Mouse (Mus musculus) intestine, embryonic 15.5 days (tissue): ENCODE data around the gene Abcg4. TPM values are rescaled to one million over a fixed set of nuclear protein-coding genes. Genes with fewer than 3 reads are reported as not detected.
A peak's percentile ranks its signal among the peaks of the same experiment; 100 is the strongest.

ENCODE experiments used
- ATAC-seq: fragments of 200-750 bp; cut with Nextera tagmentation; 2 replicates; pipeline ENCODE4 v1.8.0; 2017; ENCODE audit warnings: moderate TSS enrichment, moderate library complexity
- H3K27ac ChIP-seq: fragments of 300-500 bp; sonication (generic); 2 replicates; pipeline ENCODE4 v1.5.1; 2015; ENCODE audit warnings: mild to moderate bottlenecking, inconsistent platforms
- H3K27me3 ChIP-seq: fragments of 300-500 bp; sonication (generic); replicated peaks from 2 replicates; pipeline ENCODE4 v1.6.1; 2015; ENCODE audit warnings: inconsistent platforms
- H3K36me3 ChIP-seq: fragments of 300-500 bp; sonication (generic); 2 replicates; pipeline ENCODE4 v1.6.1; 2015; ENCODE audit warnings: inconsistent platforms
- H3K4me1 ChIP-seq: fragments of 300-500 bp; sonication (generic); replicated peaks from 2 replicates; pipeline ENCODE4 v1.6.1; 2015; ENCODE audit warnings: inconsistent platforms
- H3K4me2 ChIP-seq: fragments of 300-500 bp; sonication (generic); replicated peaks from 2 replicates; pipeline ENCODE4 v1.6.1; 2015; ENCODE audit warnings: mild to moderate bottlenecking, inconsistent platforms
- H3K4me3 ChIP-seq: fragments of 300-500 bp; sonication (generic); replicated peaks from 2 replicates; pipeline ENCODE4 v1.5.1; 2015; ENCODE audit warnings: inconsistent platforms
- H3K9ac ChIP-seq: fragments of 300-500 bp; sonication (generic); 2 replicates; pipeline ENCODE4 v1.6.1; 2015; ENCODE audit warnings: inconsistent platforms
- H3K9me3 ChIP-seq: fragments of 300-500 bp; sonication (generic); 2 replicates; pipeline ENCODE4 v1.6.1; 2016; ENCODE audit warnings: inconsistent platforms
- WGBS: fragments of 180-500 bp; shearing (Covaris S2); methylation state at CpG from one replicate; pipeline ENCODE4 v1.1.7; 2015; 5-methylcytosine and 5-hydroxymethylcytosine counted together
- polyA plus RNA-seq: library from polyadenylated mRNA; unstranded; fragments of >200 nt; fragmentation: Nextera tagmentation; extraction: Ambion mirVana; gene quantifications from 2 replicates; pipeline ENCODE4 v1.2.1, GENCODE M21; 2015

Abcg4 gene
- polyA plus RNA-seq, 1 experiment from 2014 or later, result 2.5 TPM

DNA sequence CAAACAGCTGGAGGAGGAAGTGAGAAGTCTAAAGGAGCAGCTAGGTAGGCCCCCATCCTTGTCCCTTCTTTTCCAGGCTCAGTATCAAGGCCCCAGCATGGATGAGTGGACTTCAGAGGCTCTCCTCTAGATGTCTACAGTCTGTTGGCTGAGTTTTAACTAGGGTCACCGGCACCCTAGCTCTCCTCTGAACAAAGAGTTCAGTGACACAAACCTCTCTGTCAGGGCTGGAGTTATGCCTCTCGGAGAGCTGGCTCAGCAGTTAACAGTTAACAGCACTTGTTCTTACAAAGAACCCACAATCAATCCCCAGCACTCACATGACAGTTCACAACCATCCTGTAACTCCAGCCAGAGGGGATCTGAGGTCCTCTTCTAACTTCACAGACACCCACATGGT, 44.8 kb downstream of the Abcg4 start:
- 50% methylated on average over 2 of the region's 2 CpGs for WGBS
- H3K27me3 ChIP-seq, result no peaks in the 10 kb centered on the region
- no peaks in the 10 kb centered on the region for H3K4me1 ChIP-seq
- H3K9me3 ChIP-seq, result no peaks in the 10 kb centered on the region
- H3K9ac ChIP-seq, result no peak overlapping the region
- no peak overlapping the region for H3K4me2 ChIP-seq
- no peak overlapping the region for H3K27ac ChIP-seq
- H3K36me3 ChIP-seq, result no peaks in the 10 kb centered on the region
- no peak overlapping the region for H3K4me3 ChIP-seq
- no peak for ATAC-seq

DNA sequence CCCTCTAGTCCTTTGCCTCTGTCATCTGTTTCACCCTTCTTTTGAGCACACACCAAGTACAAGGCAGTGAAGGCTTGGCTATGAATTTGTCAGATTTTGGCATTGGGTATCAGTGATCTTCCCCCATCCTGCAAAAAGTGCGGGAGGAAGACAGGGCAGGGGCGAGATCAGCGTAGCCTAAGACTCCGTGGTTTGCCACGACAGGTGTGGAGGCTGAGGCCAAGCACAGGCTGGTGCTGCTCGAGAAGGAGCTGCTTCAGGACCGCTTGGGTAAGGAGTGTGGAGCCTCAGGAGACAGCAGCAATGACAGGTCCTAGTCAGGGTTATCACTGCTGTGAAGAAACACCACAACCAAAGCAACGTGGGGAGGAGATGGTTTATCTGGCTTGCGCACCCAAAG, 47.0 kb downstream of the Abcg4 start:
- Histone ChIP-seq H3K4me3 (no peak overlapping the region), H3K27ac (no peak overlapping the region), H3K9ac (no peak overlapping the region), H3K4me1 (no peaks in the 10 kb centered on the region), H3K36me3 (no peaks in the 10 kb centered on the region), H3K9me3 (no peaks in the 10 kb centered on the region), H3K27me3 (no peaks in the 10 kb centered on the region), H3K4me2 (no peak overlapping the region)
- ATAC-seq, result no peak
- 68% methylated on average over 9 of the region's 9 CpGs for WGBS

DNA sequence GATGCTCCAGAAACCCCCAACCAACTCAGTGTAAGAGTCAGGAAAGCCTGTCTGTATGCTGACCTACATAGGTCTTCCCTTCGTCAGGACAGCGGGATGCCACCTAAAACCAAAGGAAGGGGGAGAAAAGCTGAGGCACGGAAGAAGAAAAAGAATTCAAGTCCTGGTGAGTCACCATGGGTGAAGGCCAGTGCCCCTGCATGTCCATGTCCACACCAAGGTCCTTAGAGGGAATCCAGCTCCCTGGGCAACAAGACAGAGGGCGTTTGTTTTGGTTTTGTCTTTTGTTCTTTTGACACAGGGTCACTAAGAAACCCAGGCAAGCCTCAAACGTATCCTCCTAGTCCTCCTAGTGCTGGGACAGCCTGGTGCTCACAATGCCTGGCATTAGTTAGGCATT, 47.5 kb downstream of the Abcg4 start:
- H3K27me3 ChIP-seq, result no peaks in the 10 kb centered on the region
- no peaks in the 10 kb centered on the region for H3K9me3 ChIP-seq
- no peak overlapping the region for H3K9ac ChIP-seq
- ATAC-seq, result no peak
- no peak overlapping the region for H3K4me3 ChIP-seq
- 62% methylated on average over 5 of the region's 5 CpGs for WGBS
- H3K27ac ChIP-seq, result no peak overlapping the region
- H3K4me2 ChIP-seq, result no peak overlapping the region
- no peaks in the 10 kb centered on the region for H3K36me3 ChIP-seq
- no peaks in the 10 kb centered on the region for H3K4me1 ChIP-seq

DNA sequence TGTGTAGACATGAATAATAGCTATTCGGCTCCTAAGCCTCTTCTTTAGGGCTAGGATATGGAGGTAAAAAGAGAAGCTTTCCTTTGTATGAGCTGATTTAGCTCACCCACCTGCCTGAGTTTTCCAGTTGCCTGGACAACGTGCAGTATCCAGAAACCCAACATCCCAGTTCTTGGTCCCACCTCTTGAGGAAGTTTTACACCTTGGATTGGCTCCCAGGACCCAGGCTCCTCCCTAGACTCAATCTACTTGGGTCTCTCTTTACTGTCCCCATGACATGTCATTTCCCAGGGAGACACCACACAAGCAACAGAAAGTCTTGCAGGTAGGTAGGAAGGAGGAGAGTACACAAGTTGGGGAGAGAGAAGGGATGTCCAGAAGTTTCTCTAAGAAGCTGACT, 48.0 kb downstream of the Abcg4 start, which contains the start of gene Ccdc153:
TSS of gene Ccdc153 (plus strand) at position 278 of the 400 bp plus-strand sequence.
- Histone ChIP-seq H3K9me3 (no peaks in the 10 kb centered on the region), H3K27ac (no peak within 1 kb of the TSS), H3K27me3 (no peaks in the 10 kb centered on the region), H3K4me3 (no peak within 1 kb of the TSS), H3K9ac (no peak within 1 kb of the TSS), H3K4me1 (no peaks in the 10 kb centered on the region), H3K36me3 (no peaks in the 10 kb centered on the region), H3K4me2 (no peak within 1 kb of the TSS)
- ATAC-seq, result no peak
- 47% methylated on average over 2 of the region's 2 CpGs for WGBS

DNA sequence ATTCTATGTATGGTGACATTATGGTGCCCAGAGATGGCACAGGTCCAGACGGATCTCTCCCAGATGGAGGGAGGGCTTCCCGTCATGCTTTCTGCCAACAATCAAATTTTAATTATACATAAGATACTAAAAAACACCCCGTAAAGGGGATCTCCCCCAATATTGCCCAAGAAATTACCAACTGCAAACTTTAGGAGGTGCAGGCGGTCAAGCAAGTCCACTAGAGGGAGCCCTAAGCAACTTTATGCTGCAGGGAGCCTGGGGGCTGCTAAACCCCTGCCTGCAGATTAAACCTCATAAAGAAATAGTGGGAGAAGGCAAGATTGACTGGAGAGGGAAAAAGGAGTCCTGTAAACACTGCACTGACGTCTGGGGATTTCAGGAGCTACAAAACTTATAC, 49.0 kb downstream of the Abcg4 start:
- H3K36me3 ChIP-seq, result no peaks in the 10 kb centered on the region
- 12% methylated on average over 5 of the region's 5 CpGs for WGBS
- ATAC-seq, result no peak
- no peaks in the 10 kb centered on the region for H3K9me3 ChIP-seq
- no peak overlapping the region for H3K4me3 ChIP-seq
- H3K4me1 ChIP-seq, result 0 out of 2 replicates have a peak, but pooled peaks cover 6% of the 10 kb centered on the region
- H3K9ac ChIP-seq, result no peak overlapping the region
- no peak overlapping the region for H3K27ac ChIP-seq
- H3K27me3 ChIP-seq, result no peaks in the 10 kb centered on the region
- no peak overlapping the region for H3K4me2 ChIP-seq

DNA sequence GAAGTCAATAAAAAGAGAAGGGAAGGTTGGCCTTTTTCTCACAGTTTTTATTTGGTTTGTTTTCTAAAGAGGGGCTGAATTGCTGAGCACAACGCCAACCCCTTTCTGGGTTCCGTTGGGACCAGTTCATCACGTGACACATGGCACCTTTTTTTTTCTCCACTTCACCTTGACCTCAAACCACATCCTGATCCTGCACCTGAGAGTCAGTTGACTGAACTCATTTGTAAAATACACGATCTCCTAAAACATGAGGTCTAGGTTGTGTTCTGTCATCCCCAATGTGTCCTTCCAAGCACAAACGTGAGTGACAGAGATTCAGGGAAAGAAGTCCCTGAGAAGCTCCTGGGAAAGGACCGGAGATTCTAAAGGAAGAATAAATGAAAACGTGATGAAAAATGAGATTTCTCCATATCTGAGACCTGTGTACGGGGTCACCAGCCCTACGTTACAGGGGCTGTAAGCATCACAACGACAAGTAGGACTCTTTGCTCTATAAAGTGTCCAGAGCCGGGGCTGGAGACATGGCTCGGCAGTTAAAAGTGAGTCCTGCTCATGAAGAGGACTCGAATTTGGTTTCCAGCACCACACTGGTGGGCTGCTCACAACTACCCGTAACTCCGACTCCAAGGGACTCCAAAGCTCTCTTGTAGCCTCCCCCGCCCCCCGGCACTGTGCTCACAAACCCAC, 49.8 kb downstream of the Abcg4 start:
- H3K36me3 ChIP-seq, result no peaks in the 10 kb centered on the region
- H3K9ac ChIP-seq, result no peak overlapping the region
- H3K9me3 ChIP-seq, result no peaks in the 10 kb centered on the region
- H3K27ac ChIP-seq, result no peak overlapping the region
- WGBS, result 77% methylated on average over 17 of the region's 17 CpGs
- H3K4me3 ChIP-seq, result no peak overlapping the region
- no peak for ATAC-seq
- H3K27me3 ChIP-seq, result no peaks in the 10 kb centered on the region
- H3K4me1 ChIP-seq, result 0 out of 2 replicates have a peak, but pooled peaks cover 7% of the 10 kb centered on the region
- no peak overlapping the region for H3K4me2 ChIP-seq

DNA sequence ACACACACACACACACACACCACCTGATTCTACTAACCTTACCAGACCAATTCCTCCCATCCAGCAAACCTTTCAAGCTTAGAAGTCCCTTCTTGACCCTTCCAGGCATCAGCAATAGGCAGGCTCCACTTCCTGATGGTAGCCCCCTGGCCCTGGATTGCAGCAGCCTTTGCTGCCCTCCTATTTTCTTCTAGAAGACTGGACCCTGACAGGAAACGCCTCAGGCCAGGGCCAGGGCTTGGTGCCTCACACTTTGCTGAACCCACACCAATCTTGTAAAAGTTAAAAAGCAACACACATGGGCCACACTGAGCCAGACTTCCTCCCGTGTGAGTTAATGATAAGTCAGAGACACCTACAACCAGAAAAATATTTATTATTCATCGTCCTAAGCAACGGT, 51.3 kb downstream of the Abcg4 start:
- Histone ChIP-seq H3K27ac (no peak overlapping the region), H3K9ac (no peak overlapping the region), H3K4me3 (no peak overlapping the region), H3K9me3 (no peaks in the 10 kb centered on the region), H3K4me1 (0 out of 2 replicates have a peak, but pooled peaks cover 7% of the 10 kb centered on the region), H3K27me3 (no peaks in the 10 kb centered on the region), H3K36me3 (no peaks in the 10 kb centered on the region), H3K4me2 (no peak overlapping the region)
- ATAC-seq, result no peak
- 68% methylated on average over 4 of the region's 4 CpGs for WGBS

DNA sequence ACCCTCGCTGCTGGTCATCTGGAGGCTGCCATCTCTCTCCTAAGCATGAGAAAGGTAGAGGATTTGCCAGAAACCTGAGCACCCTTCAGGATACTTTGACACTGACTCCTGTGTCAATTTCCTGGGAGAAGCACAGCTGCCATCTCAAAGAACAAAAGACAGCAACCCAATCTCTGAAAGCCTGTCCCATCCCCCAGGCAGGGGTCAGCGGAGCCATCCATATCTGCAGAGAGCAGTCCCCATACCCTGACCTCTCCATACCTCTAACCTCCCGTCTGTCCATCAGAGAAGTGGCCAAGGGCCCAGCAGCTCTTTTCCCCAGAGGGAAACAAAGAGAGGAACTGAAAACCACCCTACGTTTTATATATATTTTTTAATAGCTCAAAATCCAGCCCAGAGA, 51.8 kb downstream of the Abcg4 start:
- 68% methylated on average over 4 of the region's 4 CpGs for WGBS
- peaks cover 10% of the 10 kb centered on the region; the same call in 1 of the 2 replicates for H3K4me1 ChIP-seq
- no peak overlapping the region for H3K4me3 ChIP-seq
- H3K27me3 ChIP-seq, result no peaks in the 10 kb centered on the region
- no peak overlapping the region for H3K9ac ChIP-seq
- H3K9me3 ChIP-seq, result no peaks in the 10 kb centered on the region
- H3K27ac ChIP-seq, result no peak overlapping the region
- H3K4me2 ChIP-seq, result no peak overlapping the region
- H3K36me3 ChIP-seq, result no peaks in the 10 kb centered on the region
- ATAC-seq, result no peak

DNA sequence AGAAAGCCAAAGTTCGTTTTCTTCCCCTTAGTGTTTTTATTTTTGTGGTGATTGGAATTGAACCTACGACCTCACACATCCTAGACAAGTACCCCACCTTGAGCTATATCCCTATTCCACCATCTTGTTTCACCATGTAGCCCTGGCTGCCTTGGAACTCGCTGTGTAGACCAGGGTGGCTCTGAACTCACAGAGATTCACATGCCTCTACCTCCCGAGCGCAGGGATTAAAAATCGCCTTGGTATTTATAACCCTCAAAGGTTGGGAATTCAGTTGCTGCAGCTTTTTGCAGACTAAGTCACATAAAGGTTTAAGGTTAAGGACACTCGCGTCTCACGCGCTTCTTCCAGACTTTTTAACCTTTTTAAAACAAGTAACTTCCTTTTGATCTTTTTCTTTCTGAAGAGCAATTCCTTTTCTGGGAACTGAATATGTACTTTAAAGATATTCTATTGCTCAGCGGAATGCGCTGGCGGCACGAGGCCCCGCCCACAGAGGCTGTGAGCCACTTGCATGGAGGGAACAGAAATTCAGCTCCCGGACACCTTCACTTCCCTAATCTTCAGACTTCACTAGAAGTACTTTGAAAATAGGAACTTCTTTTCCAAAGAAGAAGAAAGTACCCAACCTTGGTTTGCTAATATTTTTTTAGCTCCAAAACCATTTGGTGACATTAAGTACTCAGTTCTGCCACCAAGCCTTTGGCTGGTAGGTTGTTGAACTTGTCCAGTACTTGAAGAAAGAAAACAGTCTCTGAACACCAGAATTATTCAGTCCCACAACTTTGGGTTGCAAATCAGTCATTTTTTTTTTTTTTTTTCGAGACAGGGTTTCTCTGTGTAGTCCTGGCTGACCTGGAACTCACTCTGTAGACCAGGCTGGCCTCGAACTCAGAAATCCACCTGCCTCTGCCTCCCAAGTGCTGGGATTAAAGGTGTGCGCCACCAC, 53.7 kb downstream of the Abcg4 start:
- Histone ChIP-seq H3K4me3 (peak overlapping the region; percentile 93), H3K27me3 (no peaks in the 10 kb centered on the region), H3K4me2 (peak overlapping the region; percentile 56), H3K9me3 (no peaks in the 10 kb centered on the region), H3K4me1 (peaks cover 14% of the 10 kb centered on the region; the same call in 1 of the 2 replicates), H3K27ac (peak overlapping the region; percentile 61), H3K9ac (no peak overlapping the region), H3K36me3 (no peaks in the 10 kb centered on the region)
- peak; percentile 58 for ATAC-seq
- 18% methylated on average over 19 of the region's 19 CpGs for WGBS

DNA sequence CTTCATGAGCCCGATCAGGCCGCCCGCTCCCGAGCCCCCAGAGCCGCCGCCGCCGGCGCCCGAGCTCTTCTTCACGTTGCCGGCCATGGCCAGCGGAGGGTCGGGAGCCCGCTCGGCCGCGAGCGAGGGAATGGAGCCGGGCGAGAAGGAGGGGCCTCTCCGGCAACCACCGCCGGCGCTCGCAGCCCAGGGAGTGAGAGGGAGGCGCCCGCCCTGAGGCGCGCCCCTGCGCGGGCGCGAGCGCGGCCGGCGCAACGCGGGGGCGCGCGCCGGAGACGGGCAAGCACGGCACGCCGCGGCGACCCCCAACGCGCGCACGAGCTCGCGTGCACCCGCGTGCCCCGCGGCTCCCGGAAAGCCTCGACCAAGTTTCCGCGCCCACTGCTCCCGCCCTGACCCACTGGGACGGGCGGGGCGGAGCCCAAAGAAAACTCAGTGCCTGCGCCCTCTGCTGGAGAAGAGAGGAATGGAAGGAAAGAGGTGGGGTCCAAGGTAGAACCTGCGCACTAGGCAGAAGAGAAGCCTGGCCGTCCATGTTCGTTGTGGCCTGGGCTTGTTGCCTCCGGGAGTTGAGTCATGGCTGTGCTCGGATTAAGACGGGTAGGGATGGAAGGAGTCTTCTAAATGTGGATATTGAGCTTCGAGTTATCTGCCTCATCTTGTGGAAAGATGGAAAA, 54.5 kb downstream of the Abcg4 start, which contains the start of gene Cbl:
TSS of gene Cbl (minus strand) at position 248 of the 677 bp plus-strand sequence.
- WGBS, result under 1% methylated on average over 76 of the region's 76 CpGs
- H3K9ac ChIP-seq, result peak within 1 kb of the TSS; percentile 95
- peak within 1 kb of the TSS; percentile 90 for H3K27ac ChIP-seq
- H3K9me3 ChIP-seq, result no peaks in the 10 kb centered on the region
- ATAC-seq, result peak; percentile 97
- H3K27me3 ChIP-seq, result no peaks in the 10 kb centered on the region
- H3K4me1 ChIP-seq, result peaks cover 14% of the 10 kb centered on the region; the same call in 1 of the 2 replicates
- peak within 1 kb of the TSS; percentile 62 for H3K4me2 ChIP-seq
- peak within 1 kb of the TSS; percentile 93 for H3K4me3 ChIP-seq
- no peaks in the 10 kb centered on the region for H3K36me3 ChIP-seq

DNA sequence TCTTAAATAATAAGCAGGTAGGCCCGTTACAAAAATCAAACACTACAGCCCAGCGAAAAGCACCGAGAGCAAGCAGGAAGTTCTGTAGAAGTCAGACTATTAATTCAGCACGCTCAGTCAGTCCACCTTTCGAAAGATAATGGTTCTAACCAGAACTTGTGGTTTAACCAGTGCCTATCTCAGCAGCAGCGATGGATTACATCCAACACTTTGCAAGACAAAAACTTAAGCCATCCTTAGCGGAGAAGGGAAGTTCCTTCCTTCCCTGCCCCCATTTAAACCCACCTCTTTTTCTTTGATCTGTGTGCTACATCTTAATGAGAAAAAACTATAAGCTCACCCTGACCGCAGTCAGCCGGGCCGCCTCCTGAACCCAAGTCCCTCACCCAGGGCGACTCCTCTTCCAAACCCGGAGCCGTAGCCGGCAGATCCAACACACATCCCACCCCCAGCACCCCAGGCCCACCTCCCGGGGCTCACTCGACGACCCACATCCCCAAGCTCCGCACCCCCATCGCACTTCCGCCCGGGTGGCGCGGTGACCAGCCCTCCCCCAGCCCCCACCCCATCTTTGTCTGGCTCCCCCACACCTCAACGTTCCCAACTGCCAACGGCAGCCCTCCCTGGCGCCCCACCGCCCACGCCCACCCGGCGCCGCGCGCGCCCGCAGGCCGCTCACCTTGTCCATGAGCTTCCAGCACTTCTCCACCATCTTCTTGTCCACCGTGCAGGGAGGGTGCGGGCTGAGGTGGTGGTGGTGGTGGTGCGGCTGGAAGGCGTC, 55.2 kb downstream of the Abcg4 start:
- H3K4me1 ChIP-seq, result peaks cover 14% of the 10 kb centered on the region; the same call in 1 of the 2 replicates
- WGBS, result under 1% methylated on average over 40 of the region's 40 CpGs
- H3K9ac ChIP-seq, result peak overlapping the region; percentile 95
- no peaks in the 10 kb centered on the region for H3K9me3 ChIP-seq
- H3K36me3 ChIP-seq, result no peaks in the 10 kb centered on the region
- peak overlapping the region; percentile 62 for H3K4me2 ChIP-seq
- H3K27ac ChIP-seq, result peak overlapping the region; percentile 90
- ATAC-seq, result peak; percentile 74
- H3K27me3 ChIP-seq, result no peaks in the 10 kb centered on the region
- peak overlapping the region; percentile 93 for H3K4me3 ChIP-seq
